8 mouse cellular contexts compared by ENCODE assay signal in the genomic region with DNA sequence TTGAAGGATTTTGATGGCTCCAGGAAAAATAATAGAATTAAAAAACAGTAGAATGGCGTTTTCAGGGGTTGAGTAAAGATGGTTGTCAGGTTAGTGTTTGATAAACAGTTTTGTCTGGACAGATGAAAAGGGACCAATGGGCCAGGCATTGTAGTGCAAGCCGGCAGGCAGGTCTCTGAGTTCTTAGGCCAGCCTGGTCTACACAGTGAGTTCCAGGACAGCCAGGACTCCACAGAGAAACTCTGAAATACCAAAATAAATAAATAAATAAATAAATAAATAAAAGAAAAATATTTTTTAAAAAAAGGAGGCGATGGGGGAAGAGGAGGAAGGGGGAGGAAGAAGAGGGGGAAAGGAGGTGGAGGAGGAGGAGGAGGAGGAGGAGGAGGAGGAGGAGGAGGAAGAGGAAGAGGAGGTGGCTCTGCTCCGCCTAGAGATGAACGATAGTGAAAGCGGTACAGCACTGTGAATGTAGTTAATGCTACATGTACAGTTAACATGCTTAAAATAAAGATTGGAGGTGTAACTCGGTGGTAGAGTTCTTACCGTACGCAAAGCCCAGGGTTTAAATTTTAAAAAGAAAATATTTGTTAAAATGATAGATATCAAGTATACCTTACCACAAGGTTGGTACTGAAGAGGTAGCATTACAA. TPM values are rescaled to one million over a fixed set of nuclear protein-coding genes. Genes with fewer than 3 reads are reported as not detected.
A peak's percentile ranks its signal among the peaks of the same experiment; 100 is the strongest.
DNase-seq lines count a peak whose midpoint lies in the region; ATAC-seq and TF ChIP-seq lines count a peak whose summit lies in the region.

No protein-coding gene starts in this region.

- TF ChIP-seq POLR2A in lung, adult 2 months (IDR thresholded peaks at IDR 0.05; ENCODE audit: borderline replicate concordance, extremely low read depth, low read depth, low read length) = no peak

- H3K9me3 ChIP-seq in limb, embryonic 12.5 days = no peaks in the 10 kb centered on the region
- no peaks in the 10 kb centered on the region for H3K9me3 ChIP-seq in neural tube, embryonic 13.5 days

- no peak for TF ChIP-seq CTCF in lung, adult 2 months (IDR thresholded peaks at IDR 0.05; ENCODE audit: insufficient read depth, low read length)

- no peak for DNase-seq in lung, adult 2 months
- DNase-seq in lung, postnatal 10 days = no peak
- DNase-seq in B cell, adult 2 months = no peak
- DNase-seq in spleen, postnatal 14 days (ENCODE audit: low spot score in 2 of 2) = no peak
- DNase-seq in T-cell, adult 2 months (ENCODE audit: low spot score) = no peak

- H3K9ac ChIP-seq in limb, embryonic 12.5 days (replicated peaks) = no peak overlapping the region
- H3K9ac ChIP-seq in neural tube, embryonic 13.5 days = no peak overlapping the region

- ATAC-seq in erythroblast, adult 5-6 weeks (replicated peaks; ENCODE audit: low FRiP score, poor library complexity, severe bottlenecking) = peak; percentile 56
- ATAC-seq in limb, embryonic 12.5 days (ENCODE audit: insufficient number of reproducible peaks, insufficient read depth, low FRiP score, low TSS enrichment, low read depth) = no peak
- ATAC-seq in neural tube, embryonic 13.5 days (ENCODE audit: low read depth) = no peak

- peaks cover 3% of the 10 kb centered on the region for H3K4me1 ChIP-seq in lung, adult 2 months (ENCODE audit: control insufficient read depth, insufficient read depth, low read length)
- H3K4me1 ChIP-seq in limb, embryonic 12.5 days (replicated peaks) = peaks cover 8% of the 10 kb centered on the region; the same call in 1 of the 2 replicates
- peaks cover 9% of the 10 kb centered on the region for H3K4me1 ChIP-seq in neural tube, embryonic 13.5 days (replicated peaks)

- H3K27ac ChIP-seq in limb, embryonic 12.5 days = no peak overlapping the region
- H3K27ac ChIP-seq in neural tube, embryonic 13.5 days (replicated peaks) = no peak overlapping the region

- no peaks in the 10 kb centered on the region for H3K36me3 ChIP-seq in limb, embryonic 12.5 days
- H3K36me3 ChIP-seq in neural tube, embryonic 13.5 days = no peaks in the 10 kb centered on the region

- 24% methylated on average over 8 of the region's 9 CpGs for WGBS in lung, adult 2 months
- 47% methylated on average over 9 of the region's 9 CpGs for WGBS in limb, embryonic 12.5 days
- WGBS in neural tube, embryonic 13.5 days = 41% methylated on average over 8 of the region's 9 CpGs

- peak overlapping the region; percentile 80 for H3K4me3 ChIP-seq in lung, adult 2 months (replicated peaks; ENCODE audit: extremely low read depth, low read depth, low read length)
- peak overlapping the region; percentile 54 for H3K4me3 ChIP-seq in limb, embryonic 12.5 days (replicated peaks)
- H3K4me3 ChIP-seq in neural tube, embryonic 13.5 days = peak overlapping the region; percentile 57

- peak overlapping the region; percentile 62 for H3K4me2 ChIP-seq in limb, embryonic 12.5 days
- peak overlapping the region; percentile 67 for H3K4me2 ChIP-seq in neural tube, embryonic 13.5 days

- H3K27me3 ChIP-seq in limb, embryonic 12.5 days = peaks cover 17% of the 10 kb centered on the region
- H3K27me3 ChIP-seq in neural tube, embryonic 13.5 days = peaks cover 13% of the 10 kb centered on the region

RNA-seq across cellular contexts. Expression of gene Gm12184, which starts 6.7 kb away (rescaled TPM):
- 5.3 TPM in 2 replicates for polyA plus RNA-seq in lung, adult 2 months (2012; rRNA removed)
- total RNA-seq in erythroblast, adult 5-6 weeks (2015; ENCODE audit: low replicate concordance) = 3.1 TPM in 1 of 2 replicates, not detected in the other
- total RNA-seq in erythroblast, adult 5-6 weeks (2017; ENCODE audit: low replicate concordance) = 0.68 and 5.3 TPM in 2 replicates
- polyA plus RNA-seq in limb, embryonic 12.5 days (2016; fragmentation: Nextera tagmentation; extraction: Ambion mirVana) = 4.2 and 13.6 TPM in 2 replicates
- polyA plus RNA-seq in neural tube, embryonic 13.5 days (2015; fragmentation: Nextera tagmentation; extraction: Ambion mirVana) = 3.2 and 4.3 TPM in 2 replicates

RNA-seq across cellular contexts. Expression of gene Trim7, which starts 7.3 kb away (rescaled TPM):
- 7.8 and 11.6 TPM in 2 replicates for polyA plus RNA-seq in lung, adult 2 months (2012; rRNA removed)
- total RNA-seq in erythroblast, adult 5-6 weeks (2015; ENCODE audit: low replicate concordance) = not detected in 2 replicates
- total RNA-seq in erythroblast, adult 5-6 weeks (2017; ENCODE audit: low replicate concordance) = 0.42 TPM in 1 of 2 replicates, not detected in the other
- polyA plus RNA-seq in limb, embryonic 12.5 days (2016; fragmentation: Nextera tagmentation; extraction: Ambion mirVana) = 0.34 and 1.3 TPM in 2 replicates
- 1.2 TPM in 2 replicates for polyA plus RNA-seq in neural tube, embryonic 13.5 days (2015; fragmentation: Nextera tagmentation; extraction: Ambion mirVana)

RNA-seq across cellular contexts. Expression of gene Trim41, which starts 16.1 kb away (rescaled TPM):
- polyA plus RNA-seq in lung, adult 2 months (2012; rRNA removed) = 28.9 and 32.4 TPM in 2 replicates
- total RNA-seq in erythroblast, adult 5-6 weeks (2015; ENCODE audit: low replicate concordance) = 3.3 and 12.7 TPM in 2 replicates
- total RNA-seq in erythroblast, adult 5-6 weeks (2017; ENCODE audit: low replicate concordance) = 17.6 and 19.5 TPM in 2 replicates
- polyA plus RNA-seq in limb, embryonic 12.5 days (2016; fragmentation: Nextera tagmentation; extraction: Ambion mirVana) = 6.0 and 7.3 TPM in 2 replicates
- 6.2 and 6.9 TPM in 2 replicates for polyA plus RNA-seq in neural tube, embryonic 13.5 days (2015; fragmentation: Nextera tagmentation; extraction: Ambion mirVana)

RNA-seq across cellular contexts. Expression of gene Rack1, which starts 33.1 kb away (rescaled TPM):
- polyA plus RNA-seq in lung, adult 2 months (2012; rRNA removed) = 1,286 and 1,489 TPM in 2 replicates
- 613 and 630 TPM in 2 replicates for total RNA-seq in erythroblast, adult 5-6 weeks (2015; ENCODE audit: low replicate concordance)
- total RNA-seq in erythroblast, adult 5-6 weeks (2017; ENCODE audit: low replicate concordance) = 242 and 301 TPM in 2 replicates
- 646 and 685 TPM in 2 replicates for polyA plus RNA-seq in limb, embryonic 12.5 days (2016; fragmentation: Nextera tagmentation; extraction: Ambion mirVana)
- 411 and 432 TPM in 2 replicates for polyA plus RNA-seq in neural tube, embryonic 13.5 days (2015; fragmentation: Nextera tagmentation; extraction: Ambion mirVana)

RNA-seq across cellular contexts. Expression of gene Irgm1, which starts 38.3 kb away (rescaled TPM):
- 7.3 and 11.5 TPM in 2 replicates for polyA plus RNA-seq in lung, adult 2 months (2012; rRNA removed)
- total RNA-seq in erythroblast, adult 5-6 weeks (2015; ENCODE audit: low replicate concordance) = 54.8 and 67.1 TPM in 2 replicates
- total RNA-seq in erythroblast, adult 5-6 weeks (2017; ENCODE audit: low replicate concordance) = 58.3 and 69.6 TPM in 2 replicates
- polyA plus RNA-seq in limb, embryonic 12.5 days (2016; fragmentation: Nextera tagmentation; extraction: Ambion mirVana) = 2.2 and 2.9 TPM in 2 replicates
- polyA plus RNA-seq in neural tube, embryonic 13.5 days (2015; fragmentation: Nextera tagmentation; extraction: Ambion mirVana) = 3.2 TPM in 2 replicates
